21 mouse cellular contexts compared by ENCODE assay signal in the genomic region with DNA sequence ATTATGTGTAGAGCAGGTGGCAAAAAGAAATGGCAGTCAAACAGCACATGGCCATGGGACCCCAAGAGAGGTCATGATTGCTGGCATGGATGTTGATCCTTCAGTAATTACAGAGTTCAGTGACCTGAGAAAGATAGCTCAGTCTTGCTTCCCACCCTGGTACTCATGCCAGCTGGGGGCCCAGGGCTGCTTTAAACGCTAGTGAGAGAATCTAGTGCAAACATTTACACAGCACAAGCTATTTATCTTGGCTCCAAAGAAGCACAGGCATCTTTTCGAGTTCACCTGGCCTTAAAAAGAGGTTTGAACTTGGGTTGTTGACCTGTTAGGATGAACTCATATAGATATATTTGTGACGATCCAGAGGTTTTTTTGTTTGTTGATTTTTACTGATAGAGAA.
DNase-seq lines count a peak whose midpoint lies in the region; ATAC-seq and TF ChIP-seq lines count a peak whose summit lies in the region.
"Had no signal": no experiment of that assay in that cellular context is flagged by ENCODE, and none has a peak within 500 bp of the region (broad histone marks: within the 10 kb centered on the region; RNA-seq: fewer than 3 reads in every experiment).

No protein-coding gene starts in this region.

- H3K9ac ChIP-seq in intestine, embryonic 15.5 days = no peak overlapping the region
- H3K9ac ChIP-seq in intestine, postnatal 0 days (ENCODE audit: low read depth, low read length) = no peak overlapping the region
- H3K9ac ChIP-seq in lung, embryonic 16.5 days (ENCODE audit: low read length) = no peak overlapping the region
- no peak overlapping the region for H3K9ac ChIP-seq in lung, postnatal 0 days (replicated peaks; ENCODE audit: low read depth)
- no peak overlapping the region for H3K9ac ChIP-seq in stomach, embryonic 14.5 days (replicated peaks; ENCODE audit: low read depth, low read length)
- H3K9ac ChIP-seq: embryonic facial prominence, embryonic 12.5 days; forebrain, embryonic 15.5 days; heart, embryonic 15.5 days had no signal

- TF ChIP-seq EP300 in lung, postnatal 0 days (IDR thresholded peaks at IDR 0.05) = no peak

- no peak overlapping the region for H3K27ac ChIP-seq in intestine, embryonic 15.5 days
- no peak overlapping the region for H3K27ac ChIP-seq in intestine, postnatal 0 days (ENCODE audit: low read depth, low read length)
- no peak overlapping the region for H3K27ac ChIP-seq in lung, embryonic 16.5 days (ENCODE audit: low read length)
- no peak overlapping the region for H3K27ac ChIP-seq in lung, postnatal 0 days (ENCODE audit: low read length)
- no peak overlapping the region for H3K27ac ChIP-seq in stomach, embryonic 14.5 days (ENCODE audit: low read length)
- H3K27ac ChIP-seq: embryonic facial prominence, embryonic 12.5 days; forebrain, embryonic 15.5 days; heart, embryonic 15.5 days had no signal

- TF ChIP-seq CTCF in intestine, postnatal 0 days (IDR thresholded peaks at IDR 0.05; ENCODE audit: low read depth) = no peak
- TF ChIP-seq CTCF in lung, postnatal 0 days (IDR thresholded peaks at IDR 0.05) = no peak

- H3K9me3 ChIP-seq in intestine, embryonic 15.5 days = no peaks in the 10 kb centered on the region
- H3K9me3 ChIP-seq in intestine, postnatal 0 days (ENCODE audit: control insufficient read depth) = no peaks in the 10 kb centered on the region
- H3K9me3 ChIP-seq in lung, embryonic 16.5 days (ENCODE audit: control insufficient read depth, low read length) = no peaks in the 10 kb centered on the region
- no peaks in the 10 kb centered on the region for H3K9me3 ChIP-seq in lung, postnatal 0 days (ENCODE audit: low read length)
- H3K9me3 ChIP-seq in stomach, embryonic 14.5 days (ENCODE audit: control insufficient read depth, low read depth, low read length) = no peaks in the 10 kb centered on the region
- H3K9me3 ChIP-seq: embryonic facial prominence, embryonic 12.5 days; forebrain, embryonic 15.5 days; heart, embryonic 15.5 days had no signal

- no peaks in the 10 kb centered on the region for H3K27me3 ChIP-seq in intestine, embryonic 15.5 days (replicated peaks)
- H3K27me3 ChIP-seq in intestine, postnatal 0 days (replicated peaks; ENCODE audit: control insufficient read depth, insufficient read depth, low read length) = no peaks in the 10 kb centered on the region
- H3K27me3 ChIP-seq in lung, embryonic 16.5 days (ENCODE audit: control insufficient read depth, insufficient read depth, low read depth, low read length) = no peaks in the 10 kb centered on the region
- no peaks in the 10 kb centered on the region for H3K27me3 ChIP-seq in lung, postnatal 0 days (replicated peaks; ENCODE audit: insufficient read depth, low read length)
- no peaks in the 10 kb centered on the region for H3K27me3 ChIP-seq in stomach, embryonic 14.5 days (ENCODE audit: control insufficient read depth, insufficient read depth, low read length)
- H3K27me3 ChIP-seq: CH12.LX; embryonic facial prominence, embryonic 12.5 days; forebrain, embryonic 15.5 days; heart, embryonic 15.5 days; Patski had no signal

- no peak for DNase-seq in lung, postnatal 0 days (ENCODE audit: low spot score)
- DNase-seq in ovary, postnatal 10 days (ENCODE audit: low spot score) = no peak
- no peak for DNase-seq in kidney, postnatal 10 days
- DNase-seq: adrenal gland, postnatal 14 days; cerebellum, adult 11-12 months; cerebellum, adult 9-10 months; cerebellum, postnatal 25 days; gastrocnemius, postnatal 36 days; heart, adult 18-20 months; heart, postnatal 14 days had no signal

- no peaks in the 10 kb centered on the region for H3K4me1 ChIP-seq in intestine, embryonic 15.5 days (replicated peaks)
- H3K4me1 ChIP-seq in intestine, postnatal 0 days (replicated peaks; ENCODE audit: control insufficient read depth, insufficient read depth, low read length) = no peaks in the 10 kb centered on the region
- 0 out of 2 replicates have a peak, but pooled peaks cover 2% of the 10 kb centered on the region for H3K4me1 ChIP-seq in lung, embryonic 16.5 days (replicated peaks; ENCODE audit: control insufficient read depth, insufficient read depth, low read length)
- no peaks in the 10 kb centered on the region for H3K4me1 ChIP-seq in lung, postnatal 0 days (ENCODE audit: insufficient read depth, low read depth, low read length)
- no peaks in the 10 kb centered on the region for H3K4me1 ChIP-seq in stomach, embryonic 14.5 days (ENCODE audit: control insufficient read depth, insufficient read depth, low read length)
- H3K4me1 ChIP-seq: embryonic facial prominence, embryonic 12.5 days; forebrain, embryonic 15.5 days; heart, embryonic 15.5 days had no signal

- H3K4me2 ChIP-seq in intestine, embryonic 15.5 days (replicated peaks) = no peak overlapping the region
- no peak overlapping the region for H3K4me2 ChIP-seq in intestine, postnatal 0 days (replicated peaks; ENCODE audit: low read depth)
- no peak overlapping the region for H3K4me2 ChIP-seq in lung, embryonic 16.5 days (ENCODE audit: low read depth, low read length)
- H3K4me2 ChIP-seq in lung, postnatal 0 days (replicated peaks; ENCODE audit: low read depth, low read length) = no peak overlapping the region
- no peak overlapping the region for H3K4me2 ChIP-seq in stomach, embryonic 14.5 days (replicated peaks; ENCODE audit: low read depth, low read length)
- H3K4me2 ChIP-seq: embryonic facial prominence, embryonic 12.5 days; forebrain, embryonic 15.5 days; heart, embryonic 11.5 days; heart, embryonic 15.5 days had no signal

- 21% methylated on average over 3 of the region's 3 CpGs for WGBS in intestine, embryonic 15.5 days
- 11% methylated on average over 3 of the region's 3 CpGs for WGBS in intestine, postnatal 0 days
- WGBS in lung, embryonic 16.5 days = 15% methylated on average over 3 of the region's 3 CpGs
- 21% methylated on average over 3 of the region's 3 CpGs for WGBS in lung, postnatal 0 days
- WGBS in stomach, embryonic 14.5 days = 17% methylated on average over 3 of the region's 3 CpGs

- no peak overlapping the region for H3K4me3 ChIP-seq in intestine, embryonic 15.5 days (replicated peaks)
- no peak overlapping the region for H3K4me3 ChIP-seq in intestine, postnatal 0 days (ENCODE audit: low read depth, low read length)
- no peak overlapping the region for H3K4me3 ChIP-seq in lung, embryonic 16.5 days (ENCODE audit: low read length)
- no peak overlapping the region for H3K4me3 ChIP-seq in lung, postnatal 0 days (ENCODE audit: low read depth, low read length)
- no peak overlapping the region for H3K4me3 ChIP-seq in stomach, embryonic 14.5 days (ENCODE audit: low read depth, low read length)
- H3K4me3 ChIP-seq: embryonic facial prominence, embryonic 12.5 days; forebrain, embryonic 15.5 days; heart, embryonic 15.5 days had no signal

- H3K36me3 ChIP-seq in intestine, embryonic 15.5 days = no peaks in the 10 kb centered on the region
- no peaks in the 10 kb centered on the region for H3K36me3 ChIP-seq in intestine, postnatal 0 days (ENCODE audit: control insufficient read depth, insufficient read depth)
- H3K36me3 ChIP-seq in lung, embryonic 16.5 days (ENCODE audit: control insufficient read depth, insufficient read depth, low read length) = no peaks in the 10 kb centered on the region
- H3K36me3 ChIP-seq in lung, postnatal 0 days (ENCODE audit: insufficient read depth, low read length) = no peaks in the 10 kb centered on the region
- no peaks in the 10 kb centered on the region for H3K36me3 ChIP-seq in stomach, embryonic 14.5 days (ENCODE audit: control insufficient read depth, insufficient read depth, low read length)
- H3K36me3 ChIP-seq: embryonic facial prominence, embryonic 12.5 days; forebrain, embryonic 15.5 days; heart, embryonic 15.5 days had no signal

- ATAC-seq in intestine, embryonic 15.5 days = peak; percentile 62; the same call in 1 of the 2 replicates
- no peak for ATAC-seq in intestine, postnatal 0 days
- ATAC-seq in lung, embryonic 16.5 days (ENCODE audit: low read depth) = peak; percentile 51; the same call in 1 of the 2 replicates
- no peak for ATAC-seq in lung, postnatal 0 days
- 0 out of 2 replicates have a peak, but pooled peaks have one; percentile 53 for ATAC-seq in stomach, embryonic 14.5 days (ENCODE audit: insufficient number of reproducible peaks, insufficient read depth, low FRiP score, low read depth)
- ATAC-seq: activated CD4-positive, CD25-positive, alpha-beta regulatory T cell, adult 4 months; forebrain, embryonic 15.5 days; Patski had no signal

Comparison
In these comparisons a context has a peak if more than half of its experiments do, and no peak if none do; other contexts are left out.
1. ATAC-seq: peak in intestine, embryonic 15.5 days (single experiment), lung, embryonic 16.5 days (single experiment) and stomach, embryonic 14.5 days (single experiment); none in intestine, postnatal 0 days (single experiment) and lung, postnatal 0 days (single experiment).